Mouse (Mus musculus) CH12.LX (cell line): ENCODE measurements around the gene Efna3. TPM values are rescaled to one million over a fixed set of nuclear protein-coding genes. Genes with fewer than 3 reads are reported as not detected.

ENCODE experiments used
- DNase-seq: peaks from one replicate; pipeline ENCODE4 v3.0.0-alpha.2; 2013; ENCODE audit errors: extremely low read depth
- H3K27ac ChIP-seq: 2 replicates; pipeline ENCODE4 v1.5.1; 2012; ENCODE audit warnings: low read depth, mild to moderate bottlenecking, control low read depth, moderate library complexity; ENCODE audit not compliant: insufficient read depth
- H3K27me3 ChIP-seq: replicated peaks from 2 replicates; pipeline ENCODE3; 2012; ENCODE audit warnings: inconsistent platforms
- H3K36me3 ChIP-seq, 2 experiments: replicated peaks in 1 of 2; 2 replicates each; pipeline versions ENCODE3 to v1.6.1; 2012; ENCODE audit warnings: inconsistent platforms in 1 of 2, low read length in 1 of 2, mild to moderate bottlenecking in 1 of 2, mixed read lengths in 1 of 2, moderate library complexity in 1 of 2; ENCODE audit not compliant: control insufficient read depth in 1 of 2, insufficient read depth in 1 of 2
- H3K4me1 ChIP-seq, 2 experiments: 2 replicates each; pipeline ENCODE4 v1.6.1; 2012; ENCODE audit warnings: inconsistent platforms in 1 of 2, moderate library complexity in 1 of 2; ENCODE audit not compliant: insufficient read depth in 2 of 2, control insufficient read depth in 1 of 2
- H3K4me2 ChIP-seq: 2 replicates; pipeline ENCODE4 v1.6.1; 2012; ENCODE audit warnings: low read depth, mild to moderate bottlenecking, control low read depth; ENCODE audit not compliant: poor library complexity, insufficient read depth, severe bottlenecking
- H3K4me3 ChIP-seq, 3 experiments: fragments of 150-350 bp in 1 of 3; sonication (generic) in 1 of 3; replicated peaks in 1 of 3; 2 replicates each; pipeline versions ENCODE3 to v1.5.1; 2011 to 2012; ENCODE audit warnings: low read depth in 2 of 3, low read length in 2 of 3, mild to moderate bottlenecking in 2 of 3, moderate library complexity in 2 of 3, control low read depth in 1 of 3, improper control_type of control experiment in 1 of 3, inconsistent platforms in 1 of 3, mixed read lengths in 1 of 3; ENCODE audit not compliant: poor library complexity in 1 of 3
- H3K79me2 ChIP-seq: replicated peaks from 2 replicates; pipeline ENCODE4 v1.6.1; 2012; ENCODE audit warnings: mild to moderate bottlenecking, moderate library complexity; ENCODE audit not compliant: control insufficient read depth, poor library complexity, insufficient read depth, severe bottlenecking; ENCODE audit errors: extremely low read depth
- H3K9ac ChIP-seq: 2 replicates; pipeline ENCODE4 v1.6.1; 2012; ENCODE audit warnings: low read depth, mild to moderate bottlenecking, control low read depth, moderate library complexity; ENCODE audit not compliant: insufficient read depth
- H3K9me3 ChIP-seq: replicated peaks from 2 replicates; pipeline ENCODE3; 2012; ENCODE audit warnings: low read length, inconsistent platforms, mixed read lengths
- CHD1 ChIP-seq: IDR thresholded peaks from 2 replicates; pipeline ENCODE4 v1.6.1; 2012; ENCODE audit warnings: low read depth, low read length, improper control_type of control experiment, inconsistent platforms
- CHD2 ChIP-seq: IDR thresholded peaks from 2 replicates; pipeline ENCODE4 v1.6.1; 2011; ENCODE audit warnings: low read length, improper control_type of control experiment
- CTCF ChIP-seq, 2 experiments: IDR thresholded peaks in 1 of 2; conservative IDR thresholded peaks in 1 of 2; 2 replicates each; pipeline ENCODE4 v1.5.1; 2011 to 2012; ENCODE audit warnings: low read depth in 2 of 2, low read length in 2 of 2, improper control_type of control experiment in 1 of 2, inconsistent platforms in 1 of 2, mild to moderate bottlenecking in 1 of 2, moderate library complexity in 1 of 2
- ELF1 ChIP-seq: IDR thresholded peaks from 2 replicates; pipeline ENCODE4 v1.6.1; 2014; ENCODE audit warnings: low read depth, mild to moderate bottlenecking, inconsistent platforms, low read length, improper control_type of control experiment
- EP300 ChIP-seq: IDR thresholded peaks from 2 replicates; pipeline ENCODE4 v1.6.1; 2011; ENCODE audit warnings: low read length, improper control_type of control experiment
- IRF4 ChIP-seq: IDR thresholded peaks from 2 replicates; pipeline ENCODE4 v1.6.1; 2014; ENCODE audit warnings: low read depth, mild to moderate bottlenecking, inconsistent platforms, low read length, improper control_type of control experiment
- JUN ChIP-seq: IDR thresholded peaks from 2 replicates; pipeline ENCODE4 v1.6.1; 2011; ENCODE audit warnings: low read depth, mild to moderate bottlenecking, low read length, improper control_type of control experiment, moderate library complexity; ENCODE audit not compliant: insufficient read depth
- JUND ChIP-seq: conservative IDR thresholded peaks from 2 replicates; pipeline ENCODE4 v1.6.1; 2011; ENCODE audit warnings: low read depth, low read length, improper control_type of control experiment
- KAT2A ChIP-seq: IDR thresholded peaks from 2 replicates; pipeline ENCODE4 v1.6.1; 2012; ENCODE audit warnings: low read length, improper control_type of control experiment, inconsistent platforms; ENCODE audit not compliant: insufficient replicate concordance
- MEF2A ChIP-seq: IDR thresholded peaks from 2 replicates; pipeline ENCODE4 v1.6.1; 2014; ENCODE audit warnings: low read depth, mild to moderate bottlenecking, inconsistent platforms, low read length, improper control_type of control experiment, borderline replicate concordance
- MYC ChIP-seq: IDR thresholded peaks from 2 replicates; pipeline ENCODE4 v1.6.1; 2011; ENCODE audit warnings: low read depth, mild to moderate bottlenecking, improper control_type of control experiment, low read length
- POLR2AphosphoS2 ChIP-seq: IDR thresholded peaks from 2 replicates; pipeline ENCODE4 v1.6.1; 2011; ENCODE audit warnings: low read depth, low read length, improper control_type of control experiment
- SMC3 ChIP-seq: IDR thresholded peaks from 2 replicates; pipeline ENCODE4 v1.6.1; 2011; ENCODE audit warnings: low read depth, low read length, improper control_type of control experiment
- UBTF ChIP-seq: IDR thresholded peaks from 2 replicates; pipeline ENCODE4 v1.6.1; 2012; ENCODE audit warnings: low read depth, mild to moderate bottlenecking, inconsistent platforms, low read length, improper control_type of control experiment, moderate library complexity
- USF1 ChIP-seq: IDR thresholded peaks from 2 replicates; pipeline ENCODE4 v1.6.1; 2014; ENCODE audit warnings: low read depth, mild to moderate bottlenecking, inconsistent platforms, low read length, improper control_type of control experiment
- USF2 ChIP-seq: conservative IDR thresholded peaks from 2 replicates; pipeline ENCODE4 v1.6.1; 2011; ENCODE audit warnings: low read depth, low read length, improper control_type of control experiment
- dilution Hi-C: fragments of 300-500 bp; cut with MboI; formaldehyde crosslinking; loops from 2 replicates; pipeline ENCODE4 v1.14.3; 2020; ENCODE audit warnings: low sequenced_read_pairs; ENCODE audit not compliant: extremely low pct_unique_long_range_greater_than_20kb, extremely low pct_ligation_motif_present
- in situ Hi-C: fragments of 300-500 bp; cut with MboI; formaldehyde crosslinking; loops from 3 replicates; pipeline ENCODE4 v1.14.3; 2019; ENCODE audit warnings: low sequenced_read_pairs, low pct_ligation_motif_present, low pct_unique_long_range_greater_than_20kb, mixed read lengths
- polyA plus RNA-seq: library from polyadenylated mRNA; unstranded; fragments of >175 nt; gene quantifications from 2 replicates; pipeline ENCODE4 v1.2.1, GENCODE M21; 2012; ENCODE audit warnings: low read depth; ENCODE audit not compliant: insufficient read length
- total RNA-seq, 2 experiments: library from RNA; depleted of rRNA; stranded (reverse); fragments of 300-350 nt in 1 of 2; fragments of >200 nt in 1 of 2; gene quantifications; 2 replicates each; pipeline ENCODE4 v1.2.3; 2012 to 2014

Efna3 gene
- total and polyA plus RNA-seq, 3 experiments, result 0.09 to 0.13 TPM; not detected in 1

DNA sequence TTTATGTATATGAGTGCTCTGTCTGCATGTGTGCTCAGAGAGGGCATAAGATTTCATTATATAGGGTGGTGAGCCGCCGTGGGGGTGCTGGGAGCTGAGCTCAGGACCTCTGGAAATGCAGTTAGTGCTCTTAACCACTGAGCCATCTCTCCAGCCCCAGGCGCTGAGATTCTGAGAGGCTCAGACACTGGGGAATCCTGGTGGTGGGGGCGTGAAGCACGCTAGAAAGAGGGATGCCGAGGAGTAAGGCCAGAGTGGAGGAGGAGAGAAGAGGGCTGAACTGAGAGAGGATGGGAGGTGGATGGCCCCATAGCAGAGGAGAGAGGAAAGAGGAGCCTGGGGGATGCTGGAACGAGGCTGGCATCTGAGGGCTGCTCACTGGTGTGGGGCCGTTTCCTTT is 41.9 kb upstream of the Efna3 start:
- in situ Hi-C loops, result no loop called here
- TF ChIP-seq SMC3 (no peak), USF2 (no peak), UBTF (no peak), JUN (no peak), IRF4 (no peak), ELF1 (no peak), CTCF (conservative IDR thresholded peaks at IDR 0.05 in 1 of 2, IDR thresholded peaks at IDR 0.05 in 1 of 2; ENCODE audit: low read depth in 2 of 2, low read length in 2 of 2) (no peak), CHD2 (no peak), MEF2A (no peak), EP300 (no peak), POLR2AphosphoS2 (no peak), JUND (no peak), CHD1 (no peak), MYC (no peak), KAT2A (no peak)

DNA sequence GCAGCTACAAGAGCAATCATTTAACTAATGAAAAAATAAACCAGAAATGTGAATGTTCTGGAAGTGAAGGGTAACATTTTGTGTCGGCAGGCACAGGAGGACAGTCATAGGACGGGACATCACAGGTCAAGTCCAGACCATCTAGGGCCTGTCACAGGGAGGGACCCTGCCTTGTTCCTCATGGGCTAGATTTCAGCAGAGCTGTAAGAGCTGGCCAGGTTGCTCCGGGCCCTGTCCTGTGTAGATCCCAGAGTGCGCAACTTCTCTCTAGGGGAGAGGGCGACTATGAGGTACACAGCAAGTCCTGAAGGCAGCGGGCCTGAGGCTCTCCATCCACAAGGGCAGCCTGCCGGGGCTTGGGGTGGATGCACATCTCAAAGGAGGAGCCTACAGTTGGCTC is 38.9 kb upstream of the Efna3 start, which contains the start of gene Dcst2:
Gene Dcst2, plus strand, starts transcription at position 301 of the 400 bp plus-strand sequence.
- Histone ChIP-seq H3K4me1 (no peaks in the 10 kb centered on the region), H3K27me3 (peaks cover 24% of the 10 kb centered on the region), H3K27ac (no peak within 1 kb of the TSS), H3K9ac (no peak within 1 kb of the TSS), H3K36me3 (no peaks in the 10 kb centered on the region), H3K4me2 (no peak within 1 kb of the TSS), H3K4me3 (no peak within 1 kb of the TSS), H3K79me2 (no peaks in the 10 kb centered on the region), H3K9me3 (no peaks in the 10 kb centered on the region)
- DNase-seq, result no peak
- dilution Hi-C loops, result no loop called here
- TF ChIP-seq CHD1, result no peak
- TF ChIP-seq USF1, result no peak
- TF ChIP-seq, all 38 proteins: peak for 0
- in situ Hi-C loops, result no loop called here

More for the DNA sequence above, 41.9 kb upstream of the Efna3 start:
- H3K4me1 ChIP-seq, result no peaks in the 10 kb centered on the region
- no peak overlapping the region for H3K27ac ChIP-seq
- H3K9me3 ChIP-seq, result no peaks in the 10 kb centered on the region
- no peaks in the 10 kb centered on the region for H3K79me2 ChIP-seq
- H3K4me3 ChIP-seq, result no peak overlapping the region
- H3K36me3 ChIP-seq, result no peaks in the 10 kb centered on the region
- no peak overlapping the region for H3K9ac ChIP-seq
- no peak overlapping the region for H3K4me2 ChIP-seq
- dilution Hi-C loops, result no loop called here
- H3K27me3 ChIP-seq, result peaks cover 17% of the 10 kb centered on the region
- no peak for DNase-seq
